Mouse (Mus musculus) intestine, embryonic 15.5 days (tissue): ENCODE results near the gene Zfyve27. TPM values are rescaled to one million over a fixed set of nuclear protein-coding genes. Genes with fewer than 3 reads are reported as not detected.

ENCODE experiments used
- polyA plus RNA-seq: library from polyadenylated mRNA; unstranded; fragments of >200 nt; fragmentation: Nextera tagmentation; extraction: Ambion mirVana; gene quantifications from 2 replicates; pipeline ENCODE4 v1.2.1, GENCODE M21; 2015

Gene Zfyve27
- polyA plus RNA-seq, 1 experiment from 2014 or later: 20.6 TPM

Other genes starting within 250 kb of the Zfyve27 start
- 65.4 and 72.5 TPM in 2 replicates for gene Exosc1, start 230.5 kb upstream of the Zfyve27 start, polyA plus RNA-seq
- 67.1 and 71.9 TPM in 2 replicates for gene Zdhhc16, start 230.5 kb upstream of the Zfyve27 start, polyA plus RNA-seq
- gene Mms19, start 182.8 kb upstream of the Zfyve27 start, polyA plus RNA-seq: 26.5 and 26.8 TPM in 2 replicates
- gene Ubtd1, start 182.2 kb upstream of the Zfyve27 start, polyA plus RNA-seq: 12.2 and 12.4 TPM in 2 replicates
- 0.18 TPM in 1 of 2 replicates, not detected in the other for gene Ankrd2, start 128.0 kb upstream of the Zfyve27 start, polyA plus RNA-seq
- gene Hoga1, start 118.3 kb upstream of the Zfyve27 start, polyA plus RNA-seq: 1.6 and 1.7 TPM in 2 replicates
- gene 4933411K16Rik, start 111.7 kb upstream of the Zfyve27 start, polyA plus RNA-seq: not detected in 2 replicates
- 15.4 and 16.5 TPM in 2 replicates for gene Morn4, start 77.6 kb upstream of the Zfyve27 start, polyA plus RNA-seq
- 23.4 and 23.6 TPM in 2 replicates for gene Pi4k2a, start 73.5 kb upstream of the Zfyve27 start, polyA plus RNA-seq
- 36.4 and 40.7 TPM in 2 replicates for gene Avpi1, start 34.9 kb upstream of the Zfyve27 start, polyA plus RNA-seq
- 9.4 and 12.3 TPM in 2 replicates for gene Marveld1, start 16.6 kb upstream of the Zfyve27 start, polyA plus RNA-seq
- gene Sfrp5, start 38.3 kb downstream of the Zfyve27 start, polyA plus RNA-seq: 9.2 and 14.0 TPM in 2 replicates
- 1.1 and 1.5 TPM in 2 replicates for gene Golga7b, start 83.6 kb downstream of the Zfyve27 start, polyA plus RNA-seq